Mouse (Mus musculus) bone marrow, adult 2 months (tissue): ENCODE results near the gene Arid1a.

Experiments
- CTCF ChIP-seq: fragments of 200-500 bp; IDR thresholded peaks from 2 replicates; pipeline ENCODE4 v1.5.1; 2011; ENCODE audit warnings: low read length, control low read depth; ENCODE audit not compliant: control insufficient read depth, insufficient read depth
- POLR2A ChIP-seq: fragments of 200-500 bp; IDR thresholded peaks from 2 replicates; pipeline ENCODE4 v1.6.1; 2011; ENCODE audit warnings: low read depth, mild to moderate bottlenecking, control low read depth, low read length, borderline replicate concordance; ENCODE audit not compliant: control insufficient read depth

- TF ChIP-seq CTCF (no peak), POLR2A (no peak)
These were observed 110.9 kb downstream of the Arid1a start for GRCm38 (mm10) chr4:133645680-133646079.
